Mouse (Mus musculus): ENCODE results near the gene Ddx49. TPM values are rescaled to one million over a fixed set of nuclear protein-coding genes. Genes with fewer than 3 reads are reported as not detected.
A peak's percentile ranks its signal among the peaks of the same experiment; 100 is the strongest.

The Ddx49 gene
- total RNA-seq, 2 experiments from 2014 or later = 44.7 to 163 TPM

GRCm38 (mm10) chr8:70317872-70318271 lies 15.6 kb upstream of the Ddx49 start:
- ATAC-seq (replicated peaks; ENCODE audit: poor library complexity) = no peak

- ATAC-seq (replicated peaks; ENCODE audit: poor library complexity) = 0 out of 2 replicates have a peak, but pooled peaks have one; percentile 13
These were observed 14.5 kb upstream of the Ddx49 start for GRCm38 (mm10) chr8:70316511-70317504.

GRCm38 (mm10) chr8:70315624-70316510 lies 13.6 kb upstream of the Ddx49 start, which contains the start of gene Cers1:
Cers1 (plus strand) TSS chr8:70315775.
- peak; percentile 51 for ATAC-seq (replicated peaks; ENCODE audit: poor library complexity)

GRCm38 (mm10) chr8:70313399-70313798 lies 11.1 kb upstream of the Ddx49 start:
- no peak for ATAC-seq (replicated peaks; ENCODE audit: poor library complexity)

GRCm38 (mm10) chr8:70309311-70309710 lies 7.0 kb upstream of the Ddx49 start:
- peak; percentile 89 for ATAC-seq (replicated peaks; ENCODE audit: poor library complexity)

- no peak for ATAC-seq (replicated peaks; ENCODE audit: poor library complexity)
These were observed 612 bp upstream of the Ddx49 start for GRCm38 (mm10) chr8:70302901-70303300.

GRCm38 (mm10) chr8:70300881-70301280 lies 1.4 kb downstream of the Ddx49 start:
- no peak; the same call in 1 of the 2 replicates for ATAC-seq (replicated peaks; ENCODE audit: poor library complexity)

GRCm38 (mm10) chr8:70293988-70294405 lies 8.3 kb downstream of the Ddx49 start:
- no peak for ATAC-seq (replicated peaks; ENCODE audit: poor library complexity)

- no peak for ATAC-seq (replicated peaks; ENCODE audit: poor library complexity)
These were observed 15.6 kb downstream of the Ddx49 start for GRCm38 (mm10) chr8:70286737-70287136.

GRCm38 (mm10) chr8:70285304-70285703 lies 17.0 kb downstream of the Ddx49 start:
- ATAC-seq (replicated peaks; ENCODE audit: poor library complexity) = no peak

GRCm38 (mm10) chr8:70284421-70284820 lies 17.9 kb downstream of the Ddx49 start:
- ATAC-seq (replicated peaks; ENCODE audit: poor library complexity) = no peak

- ATAC-seq (replicated peaks; ENCODE audit: poor library complexity) = no peak
These were observed 18.9 kb downstream of the Ddx49 start for GRCm38 (mm10) chr8:70283136-70284077.

GRCm38 (mm10) chr8:70282603-70283135 lies 19.6 kb downstream of the Ddx49 start, which contains the start of gene Homer3:
Homer3 (plus strand) TSS chr8:70282827.
- peak; percentile 93 for ATAC-seq (replicated peaks; ENCODE audit: poor library complexity)

- no peak for ATAC-seq (replicated peaks; ENCODE audit: poor library complexity)
These were observed 21.3 kb downstream of the Ddx49 start for GRCm38 (mm10) chr8:70281001-70281400.

- ATAC-seq (replicated peaks; ENCODE audit: poor library complexity) = no peak
These were observed 23.0 kb downstream of the Ddx49 start for GRCm38 (mm10) chr8:70279266-70279665.

GRCm38 (mm10) chr8:70278175-70278574 lies 24.1 kb downstream of the Ddx49 start:
- ATAC-seq (replicated peaks; ENCODE audit: poor library complexity) = no peak

- peak; percentile 53 for ATAC-seq (replicated peaks; ENCODE audit: poor library complexity)
These were observed 25.8 kb downstream of the Ddx49 start for GRCm38 (mm10) chr8:70276476-70276875.

- ATAC-seq (replicated peaks; ENCODE audit: poor library complexity) = no peak
These were observed 27.9 kb downstream of the Ddx49 start for GRCm38 (mm10) chr8:70274350-70274749.

GRCm38 (mm10) chr8:70272949-70273348 lies 29.3 kb downstream of the Ddx49 start:
- peak; percentile 62 for ATAC-seq (replicated peaks; ENCODE audit: poor library complexity)
